Mouse (Mus musculus) myocyte (in vitro differentiated cells): ENCODE results near the gene 9930021J03Rik. TPM values are rescaled to one million over a fixed set of nuclear protein-coding genes. Genes with fewer than 3 reads are reported as not detected.

Experiments
- H3K27me3 ChIP-seq: one replicate; pipeline ENCODE4 v1.6.1; 2011; ENCODE audit not compliant: control insufficient read depth, insufficient read depth, insufficient read length
- H3K36me3 ChIP-seq: one replicate; pipeline ENCODE4 v1.6.1; 2011; ENCODE audit not compliant: control insufficient read depth, insufficient read depth
- H3K4me2 ChIP-seq: one replicate; pipeline ENCODE4 v1.6.1; 2011; ENCODE audit warnings: low read depth, control low read depth
- H3K4me3 ChIP-seq: one replicate; pipeline ENCODE4 v1.5.1; 2011; ENCODE audit warnings: mild to moderate bottlenecking, control low read depth, moderate library complexity
- H3K79me2 ChIP-seq: one replicate; pipeline ENCODE4 v1.6.1; 2011; ENCODE audit not compliant: control insufficient read depth, insufficient read depth
- H3ac ChIP-seq: one replicate; pipeline ENCODE4 v1.6.1; 2011; ENCODE audit not compliant: control insufficient read depth, insufficient read length
- CEBPB ChIP-seq: IDR thresholded peaks from 2 replicates; pipeline ENCODE4 v1.6.1; 2011; ENCODE audit warnings: mild to moderate bottlenecking, moderate library complexity; ENCODE audit not compliant: poor library complexity, insufficient read depth, severe bottlenecking
- E2F4 ChIP-seq: IDR thresholded peaks from one replicate; pipeline ENCODE4 v1.6.1; 2011; ENCODE audit warnings: mild to moderate bottlenecking, control low read depth, moderate library complexity; ENCODE audit not compliant: insufficient read depth
- MAX ChIP-seq: IDR thresholded peaks from one replicate; pipeline ENCODE4 v1.6.1; 2011; ENCODE audit warnings: low read depth, mild to moderate bottlenecking, control low read depth
- MYOD1 ChIP-seq, 3 experiments: IDR thresholded peaks; one replicate each; pipeline ENCODE4 v1.6.1; 2011; ENCODE audit warnings: control low read depth in 2 of 3, low read depth in 2 of 3, mild to moderate bottlenecking in 2 of 3, moderate library complexity in 1 of 3; ENCODE audit not compliant: insufficient read length in 2 of 3, control insufficient read depth in 1 of 3
- MYOG ChIP-seq, 3 experiments: IDR thresholded peaks; one replicate each; pipeline ENCODE4 v1.6.1; 2011; ENCODE audit warnings: control low read depth in 2 of 3, low read depth in 2 of 3, mild to moderate bottlenecking in 2 of 3; ENCODE audit not compliant: insufficient read length in 2 of 3, control insufficient read depth in 1 of 3, insufficient read depth in 1 of 3
- POLR2A ChIP-seq: IDR thresholded peaks from one replicate; pipeline ENCODE4 v1.6.1; 2011; ENCODE audit warnings: low read depth, mild to moderate bottlenecking, control low read depth, moderate library complexity; ENCODE audit not compliant: insufficient read length
- POLR2AphosphoS2 ChIP-seq: IDR thresholded peaks from one replicate; pipeline ENCODE4 v1.6.1; 2011; ENCODE audit warnings: low read depth, control low read depth; ENCODE audit not compliant: insufficient read length
- REST ChIP-seq: IDR thresholded peaks from one replicate; pipeline ENCODE4 v1.6.1; 2011; ENCODE audit warnings: mild to moderate bottlenecking, control low read depth, moderate library complexity; ENCODE audit not compliant: insufficient read depth, insufficient read length
- SRF ChIP-seq: IDR thresholded peaks from one replicate; pipeline ENCODE4 v1.6.1; 2011; ENCODE audit warnings: low read depth; ENCODE audit not compliant: control insufficient read depth, insufficient read length
- TCF12 ChIP-seq: IDR thresholded peaks from one replicate; pipeline ENCODE4 v1.6.1; 2011; ENCODE audit warnings: mild to moderate bottlenecking, control low read depth; ENCODE audit not compliant: poor library complexity, insufficient read depth, severe bottlenecking
- TCF3 ChIP-seq: IDR thresholded peaks from one replicate; pipeline ENCODE4 v1.6.1; 2011; ENCODE audit warnings: low read depth, control low read depth; ENCODE audit not compliant: insufficient read length
- USF1 ChIP-seq: IDR thresholded peaks from one replicate; pipeline ENCODE4 v1.6.1; 2011; ENCODE audit warnings: low read depth, mild to moderate bottlenecking, control low read depth, moderate library complexity
- polyA plus RNA-seq: library from polyadenylated mRNA; unstranded; fragments of >200 nt; fragmentation: generic; extraction: Trizol; gene quantifications from one replicate; pipeline ENCODE4 v1.2.1, GENCODE M21; 2012; ENCODE audit warnings: missing spikeins

Gene 9930021J03Rik
- polyA plus RNA-seq, 1 experiment = 3.1 TPM

- H3K4me3 ChIP-seq = no peak overlapping the region
- no peak overlapping the region for H3K4me2 ChIP-seq
- peaks cover 7% of the 10 kb centered on the region for H3K36me3 ChIP-seq
- TF ChIP-seq TCF12 = no peak
- no peak for TF ChIP-seq SRF
- no peak for TF ChIP-seq MAX
- H3K27me3 ChIP-seq = no peaks in the 10 kb centered on the region
- H3ac ChIP-seq = no peak overlapping the region
- peaks cover 6% of the 10 kb centered on the region for H3K79me2 ChIP-seq
Observed at GRCm38 (mm10) chr19:29810022-29810421, 4.2 kb upstream of the 9930021J03Rik start.

GRCm38 (mm10) chr19:29805101-29805916, 480 bp downstream of the 9930021J03Rik start:
- Histone ChIP-seq H3ac (peak overlapping the region; percentile 74), H3K79me2 (peaks cover 47% of the 10 kb centered on the region), H3K4me3 (peak overlapping the region; percentile 53), H3K27me3 (no peaks in the 10 kb centered on the region), H3K36me3 (peaks cover 2% of the 10 kb centered on the region), H3K4me2 (peak overlapping the region; percentile 95)
- no peak for TF ChIP-seq POLR2AphosphoS2
- peak in 1 of 3 experiments; percentile 20 for TF ChIP-seq MYOG (IDR thresholded peaks at IDR 0.05; ENCODE audit: control insufficient read depth in 1 of 3, insufficient read depth in 1 of 3, insufficient read length in 2 of 3, low read depth in 2 of 3)
- no peak for TF ChIP-seq TCF12
- no peak for TF ChIP-seq USF1
- no peak for TF ChIP-seq MAX
- no peak for TF ChIP-seq E2F4
- TF ChIP-seq CEBPB = no peak
- peak; percentile 25 for TF ChIP-seq POLR2A

- H3K4me3 ChIP-seq = peak overlapping the region; percentile 53
Observed at GRCm38 (mm10) chr19:29803946-29804345, 1.8 kb downstream of the 9930021J03Rik start.

GRCm38 (mm10) chr19:29797371-29797770, 8.4 kb downstream of the 9930021J03Rik start:
- H3K79me2 ChIP-seq = peaks cover 48% of the 10 kb centered on the region
- no peak overlapping the region for H3K4me2 ChIP-seq
- no peak overlapping the region for H3ac ChIP-seq
- TF ChIP-seq POLR2A (no peak), MYOD1 (IDR thresholded peaks at IDR 0.05; ENCODE audit: control insufficient read depth in 1 of 3, insufficient read length in 2 of 3, low read depth in 2 of 3) (no peak), MYOG (IDR thresholded peaks at IDR 0.05; ENCODE audit: control insufficient read depth in 1 of 3, insufficient read depth in 1 of 3, insufficient read length in 2 of 3, low read depth in 2 of 3) (no peak), CEBPB (no peak), TCF12 (no peak), MAX (no peak), POLR2AphosphoS2 (no peak), USF1 (no peak), REST (no peak), E2F4 (no peak), TCF3 (no peak), SRF (no peak)
- H3K27me3 ChIP-seq = no peaks in the 10 kb centered on the region
- H3K36me3 ChIP-seq = no peaks in the 10 kb centered on the region
- H3K4me3 ChIP-seq = no peak overlapping the region

More at GRCm38 (mm10) chr19:29803946-29804345, 1.8 kb downstream of the 9930021J03Rik start:
- TF ChIP-seq E2F4 = no peak
- no peak for TF ChIP-seq CEBPB
- no peak for TF ChIP-seq MYOD1 (IDR thresholded peaks at IDR 0.05; ENCODE audit: control insufficient read depth in 1 of 3, insufficient read length in 2 of 3, low read depth in 2 of 3)
- no peak for TF ChIP-seq TCF3
- no peak for TF ChIP-seq POLR2A
- no peak for TF ChIP-seq REST
- no peak for TF ChIP-seq USF1
- no peak for TF ChIP-seq TCF12
- TF ChIP-seq POLR2AphosphoS2 = no peak
- TF ChIP-seq SRF = no peak
- TF ChIP-seq MAX = no peak
- TF ChIP-seq MYOG (IDR thresholded peaks at IDR 0.05; ENCODE audit: control insufficient read depth in 1 of 3, insufficient read depth in 1 of 3, insufficient read length in 2 of 3, low read depth in 2 of 3) = no peak
- Histone ChIP-seq H3K4me2 (peak overlapping the region; percentile 95), H3K36me3 (no peaks in the 10 kb centered on the region), H3K79me2 (peaks cover 58% of the 10 kb centered on the region), H3K27me3 (no peaks in the 10 kb centered on the region), H3ac (no peak overlapping the region)

DNA sequence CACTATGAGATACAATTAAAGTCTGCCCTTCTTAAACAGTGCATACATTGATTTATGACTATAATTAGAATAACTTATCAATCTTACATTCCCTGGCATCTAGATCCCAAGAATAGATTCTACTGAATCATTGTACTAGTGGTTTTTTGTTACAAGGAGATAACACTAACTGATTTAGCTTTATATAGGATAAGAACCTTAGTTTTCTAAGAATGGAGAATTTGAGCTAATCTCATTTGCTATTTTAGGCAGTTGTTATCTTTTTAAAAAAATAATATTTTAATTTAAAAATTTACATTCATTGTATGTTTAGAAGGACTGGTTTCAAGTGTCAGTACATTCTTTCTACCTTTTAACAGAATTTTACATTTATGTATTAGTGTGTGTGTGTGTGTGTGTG, 17.8 kb downstream of the 9930021J03Rik start:
- TF ChIP-seq USF1 (no peak), CEBPB (no peak), MYOG (IDR thresholded peaks at IDR 0.05; ENCODE audit: control insufficient read depth in 1 of 3, insufficient read depth in 1 of 3, insufficient read length in 2 of 3, low read depth in 2 of 3) (no peak), TCF3 (no peak), REST (no peak), SRF (no peak), MYOD1 (IDR thresholded peaks at IDR 0.05; ENCODE audit: control insufficient read depth in 1 of 3, insufficient read length in 2 of 3, low read depth in 2 of 3) (no peak), TCF12 (no peak)
- Histone ChIP-seq H3K4me2 (no peak overlapping the region), H3K79me2 (no peaks in the 10 kb centered on the region), H3ac (no peak overlapping the region), H3K27me3 (no peaks in the 10 kb centered on the region), H3K36me3 (no peaks in the 10 kb centered on the region), H3K4me3 (no peak overlapping the region)
